Mouse (Mus musculus) adrenal gland, adult (tissue): ENCODE measurements at regions not wholly inside any gene's neighbourhood (a gene's known extent, or its start where the extent isn't known, plus 50 kb on each side); places are given as distances from the start of the nearest gene placed in this dataset.

Experiments
- DNase-seq, 2 experiments: peaks; one replicate each; pipeline ENCODE4 v3.0.0; 2022 to 2023; ENCODE audit warnings: low spot score in 1 of 2; ENCODE audit not compliant: inconsistent age in 2 of 2

GRCm38 (mm10) chr4:31679007-31679590 lies 284.8 kb upstream of the Map3k7 start:
- no peak for DNase-seq

DNA sequence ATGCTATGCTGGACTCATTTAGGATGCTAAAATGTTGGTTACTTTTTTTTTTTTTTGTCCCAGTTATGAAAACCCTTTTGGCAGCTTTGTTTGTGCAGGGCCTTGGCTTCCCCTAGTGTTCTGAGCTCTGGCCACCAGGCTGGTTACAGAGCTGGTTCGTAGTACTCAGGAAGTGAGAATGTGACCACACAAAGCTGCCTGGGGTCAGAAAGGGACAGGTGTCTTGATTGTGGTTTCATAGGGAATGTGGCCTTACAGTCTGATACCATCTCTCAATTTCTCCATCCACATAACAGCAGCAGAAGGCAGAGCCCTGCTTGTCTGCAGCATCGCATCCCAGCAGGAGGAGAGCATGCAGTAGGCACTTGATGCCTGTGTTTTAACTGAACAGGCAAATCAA lies 282.9 kb upstream of the Map3k7 start:
- no peak for DNase-seq

GRCm38 (mm10) chr4:31689083-31689482 lies 274.8 kb upstream of the Map3k7 start:
- no peak for DNase-seq

- no peak for DNase-seq
These were observed 266.0 kb upstream of the Map3k7 start for GRCm38 (mm10) chr4:31697769-31698505.

GRCm38 (mm10) chr4:31698506-31698782 lies 265.5 kb upstream of the Map3k7 start:
- DNase-seq, result no peak

DNA sequence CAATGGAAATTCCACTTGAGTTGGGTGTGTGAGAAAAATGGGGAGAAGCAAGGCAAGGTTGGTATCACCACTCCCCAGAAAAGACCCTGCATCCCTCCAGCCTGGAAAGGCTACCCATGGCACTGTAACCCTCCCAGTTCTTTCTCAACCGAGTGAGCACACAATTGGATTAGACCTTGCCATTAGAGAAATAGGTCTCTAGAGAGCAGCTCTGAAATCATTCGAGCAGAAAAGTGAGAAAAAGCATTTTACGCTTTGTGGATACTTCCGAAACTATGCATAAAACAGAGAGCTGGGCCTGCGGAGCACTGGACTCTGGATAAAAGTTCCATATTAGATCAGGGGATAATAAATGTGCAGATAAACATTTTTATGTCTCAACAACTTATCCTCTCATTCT lies 264.6 kb upstream of the Map3k7 start:
- no peak for DNase-seq

GRCm38 (mm10) chr4:31714054-31714651 lies 249.7 kb upstream of the Map3k7 start:
- DNase-seq, result no peak

- no peak for DNase-seq
These were observed 240.4 kb upstream of the Map3k7 start for GRCm38 (mm10) chr4:31723501-31723900.

- no peak for DNase-seq
These were observed 239.5 kb upstream of the Map3k7 start for GRCm38 (mm10) chr4:31724400-31724799.

GRCm38 (mm10) chr4:31727498-31728148 lies 236.3 kb upstream of the Map3k7 start:
- no peak for DNase-seq

- DNase-seq, result no peak
These were observed 235.8 kb upstream of the Map3k7 start for GRCm38 (mm10) chr4:31728149-31728516.

DNA sequence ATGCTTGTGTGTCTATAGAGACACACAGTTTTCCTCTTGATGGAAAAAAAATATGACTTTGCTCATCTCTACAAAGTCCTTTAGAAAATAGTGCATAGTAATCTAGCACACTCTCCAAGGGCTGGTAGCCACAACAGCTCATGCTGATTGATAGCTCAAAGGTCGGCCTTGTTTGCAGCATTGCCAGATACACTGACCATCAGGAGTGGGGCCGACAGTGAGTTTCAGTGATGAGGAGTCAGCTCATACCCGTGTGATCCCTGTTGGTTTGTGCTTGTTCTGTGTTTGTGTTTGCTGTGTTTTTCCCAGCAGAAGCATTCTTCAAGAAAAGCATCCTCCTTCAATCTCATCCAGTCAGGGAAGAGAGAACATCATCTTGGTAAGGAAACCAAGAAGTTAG lies 220.1 kb upstream of the Map3k7 start:
- DNase-seq, result no peak

DNA sequence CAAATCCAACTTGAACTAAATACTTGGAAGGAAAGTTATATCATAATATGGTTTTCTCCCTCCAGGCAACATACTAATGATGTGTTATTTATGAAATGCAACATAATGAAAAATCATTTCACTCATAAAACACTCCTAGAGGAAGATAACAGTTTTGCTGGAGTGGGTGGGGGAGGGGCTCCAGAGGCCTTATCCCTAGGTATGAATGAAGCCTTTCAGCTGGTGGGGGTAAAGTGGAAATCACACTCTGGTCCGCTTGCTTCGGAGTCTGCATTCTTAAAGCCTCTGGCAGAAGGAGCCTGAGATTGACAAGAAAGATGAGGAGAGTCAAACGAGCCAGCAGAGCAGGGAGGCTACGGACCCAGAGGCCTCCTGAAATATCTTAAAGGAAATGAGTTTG lies 219.5 kb upstream of the Map3k7 start:
- DNase-seq, result no peak

- no peak for DNase-seq
These were observed 210.1 kb upstream of the Map3k7 start for GRCm38 (mm10) chr4:31753677-31754312.

GRCm38 (mm10) chr4:31757126-31757525 lies 206.8 kb upstream of the Map3k7 start:
- no peak for DNase-seq

DNA sequence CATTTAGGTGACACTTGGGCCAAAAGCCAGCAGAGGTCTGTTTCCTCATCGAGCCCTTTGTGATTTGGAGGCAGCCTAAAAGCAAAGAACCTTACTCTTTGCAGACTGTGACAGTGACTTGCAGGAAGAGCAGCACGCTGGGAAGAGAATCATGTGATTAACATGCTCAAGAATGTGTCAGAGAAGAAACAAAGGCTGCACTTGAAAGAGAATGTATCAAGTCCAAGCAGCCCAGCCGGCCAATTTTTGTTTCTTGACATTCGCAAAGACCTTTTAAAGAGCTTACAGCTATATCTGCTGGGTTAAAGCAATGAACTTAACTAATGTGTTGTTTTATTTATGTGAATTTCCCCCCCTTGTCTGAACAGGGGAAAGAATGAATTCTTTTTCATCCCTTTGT lies 203.8 kb upstream of the Map3k7 start:
- no peak for DNase-seq

DNA sequence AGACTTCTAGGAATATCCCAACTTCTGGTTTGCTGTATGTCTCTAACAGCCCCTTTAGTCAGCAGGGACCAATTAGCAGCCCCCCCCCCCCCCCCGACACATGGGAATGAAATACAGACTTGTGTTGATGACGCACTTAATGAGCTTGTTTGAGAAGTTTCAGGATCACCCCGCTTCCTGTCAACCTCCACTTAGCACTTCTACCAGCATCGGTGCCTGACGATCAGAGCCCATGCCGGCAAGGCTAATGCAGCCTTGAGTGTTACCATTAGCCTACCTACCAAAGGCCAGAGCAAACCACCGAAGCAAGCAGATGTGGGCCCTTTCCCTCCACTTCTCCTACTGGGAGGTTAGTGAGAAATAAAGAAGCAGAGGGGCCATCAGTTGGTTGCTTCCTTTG lies 201.7 kb upstream of the Map3k7 start:
- DNase-seq, result no peak

DNA sequence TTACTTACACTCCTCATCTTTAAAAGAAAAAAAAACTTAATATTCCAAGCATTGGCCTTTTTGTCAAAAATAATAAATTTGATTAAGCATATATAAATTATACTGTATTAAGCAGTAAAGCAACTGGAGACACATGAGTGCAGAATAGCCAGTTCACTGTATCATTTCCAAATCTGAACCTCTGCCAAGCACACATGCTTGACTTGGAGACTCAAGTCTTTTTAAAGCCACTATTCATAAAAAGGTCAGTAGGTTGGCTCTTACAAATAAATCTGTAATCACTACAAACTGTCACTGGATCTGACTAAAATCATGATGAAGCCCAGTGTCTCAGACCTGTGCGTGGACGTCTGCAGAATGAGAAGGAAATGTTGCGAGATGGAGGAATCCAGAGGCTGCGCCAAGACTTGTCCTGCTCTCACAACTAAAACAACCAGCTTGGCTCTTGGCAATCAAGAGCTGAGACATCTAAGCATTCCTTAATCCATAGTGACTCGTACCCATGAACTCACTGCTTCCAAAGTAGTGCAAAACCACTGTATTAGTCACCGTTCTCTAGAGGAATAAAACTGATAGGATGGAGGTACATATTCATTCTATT lies 195.8 kb upstream of the Map3k7 start:
- DNase-seq, result no peak

DNA sequence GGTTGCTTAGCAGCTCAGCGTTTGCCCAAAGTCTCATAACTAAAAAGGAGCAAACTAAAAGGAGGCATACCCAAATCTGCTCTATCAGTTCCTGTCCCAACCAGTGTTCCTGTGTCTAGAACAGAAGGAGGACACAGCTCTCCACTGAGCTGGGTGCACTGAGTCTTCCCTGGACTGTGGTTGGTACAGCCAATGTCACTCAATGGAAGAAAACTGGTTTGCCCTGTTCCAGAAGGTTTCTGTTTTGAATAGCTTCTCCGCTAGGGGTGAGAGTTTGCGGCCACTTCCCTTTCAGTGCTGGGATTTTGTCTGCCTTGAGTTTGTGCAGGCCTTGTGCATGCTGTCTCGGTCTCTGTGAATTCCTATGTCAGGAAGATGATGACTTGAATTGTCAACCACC lies 194.6 kb upstream of the Map3k7 start:
- no peak for DNase-seq

- no peak for DNase-seq
These were observed 177.6 kb upstream of the Map3k7 start for GRCm38 (mm10) chr4:31786284-31786683.

- DNase-seq, result no peak
These were observed 146.2 kb upstream of the Map3k7 start for GRCm38 (mm10) chr4:31817574-31818240.
